Comparison of ENCODE assay signal across 14 mouse cellular contexts in genomic region chr16:34151528-34152071, GRCm38 (mm10).
"Had no signal": no experiment of that assay in that cellular context is flagged by ENCODE, and none has a peak within 500 bp of the region (broad histone marks: within the 10 kb centered on the region; RNA-seq: fewer than 3 reads in every experiment).

No protein-coding gene starts in this region.

- H3K4me1 ChIP-seq: kidney, embryonic 15.5 days; limb, embryonic 12.5 days; midbrain, embryonic 10.5 days had no signal

- H3K4me2 ChIP-seq: kidney, embryonic 15.5 days; limb, embryonic 12.5 days; liver, embryonic 13.5 days; neural tube, embryonic 12.5 days had no signal

- H3K9ac ChIP-seq: kidney, embryonic 15.5 days; limb, embryonic 12.5 days; liver, embryonic 13.5 days; neural tube, embryonic 12.5 days had no signal

- H3K9me3 ChIP-seq: kidney, embryonic 15.5 days; limb, embryonic 12.5 days; liver, embryonic 13.5 days; midbrain, embryonic 10.5 days; neural tube, embryonic 12.5 days had no signal

- H3K27ac ChIP-seq: kidney, embryonic 15.5 days; limb, embryonic 12.5 days; liver, embryonic 13.5 days; midbrain, embryonic 10.5 days; neural tube, embryonic 12.5 days had no signal

- H3K27me3 ChIP-seq: kidney, embryonic 15.5 days; limb, embryonic 12.5 days; liver, embryonic 13.5 days; neural tube, embryonic 12.5 days had no signal

- H3K4me3 ChIP-seq: kidney, embryonic 15.5 days; limb, embryonic 12.5 days; liver, embryonic 13.5 days; midbrain, embryonic 10.5 days; myocyte; neural tube, embryonic 12.5 days had no signal

- DNase-seq: kidney, adult 2 months; kidney, postnatal 14 days; liver; liver, embryonic 13.5 days; lung, adult 18-20 months; midbrain, embryonic 14.5 days; right cerebral cortex, adult 18-20 months; right cerebral cortex, postnatal 25 days; thymus, postnatal 36 days had no signal

- H3K36me3 ChIP-seq: kidney, embryonic 15.5 days; liver, embryonic 13.5 days; midbrain, embryonic 10.5 days had no signal
